Mouse (Mus musculus) hindbrain, embryonic 12.5 days (tissue): ENCODE measurements around the gene Spon2. TPM values are rescaled to one million over a fixed set of nuclear protein-coding genes. Genes with fewer than 3 reads are reported as not detected.
A peak's percentile ranks its signal among the peaks of the same experiment; 100 is the strongest.

ENCODE experiments used
- ATAC-seq: fragments of 200-750 bp; cut with Nextera tagmentation; 2 replicates; pipeline ENCODE4 v1.8.0; 2017; ENCODE audit warnings: moderate TSS enrichment; ENCODE audit not compliant: low FRiP score
- H3K27ac ChIP-seq: fragments of 300-500 bp; sonication (generic); 2 replicates; pipeline ENCODE4 v1.5.1; 2016; ENCODE audit warnings: mild to moderate bottlenecking
- H3K27me3 ChIP-seq: fragments of 300-500 bp; sonication (generic); 2 replicates; pipeline ENCODE4 v1.6.1; 2016; ENCODE audit warnings: mild to moderate bottlenecking
- H3K36me3 ChIP-seq: fragments of 300-500 bp; sonication (generic); 2 replicates; pipeline ENCODE4 v1.6.1; 2016; ENCODE audit warnings: mild to moderate bottlenecking
- H3K4me1 ChIP-seq: fragments of 300-500 bp; sonication (generic); 2 replicates; pipeline ENCODE4 v1.6.1; 2016
- H3K4me2 ChIP-seq: fragments of 300-500 bp; sonication (generic); replicated peaks from 2 replicates; pipeline ENCODE4 v1.6.1; 2016; ENCODE audit warnings: mild to moderate bottlenecking
- H3K4me3 ChIP-seq: fragments of 300-500 bp; sonication (generic); 2 replicates; pipeline ENCODE4 v1.5.1; 2016; ENCODE audit warnings: mild to moderate bottlenecking
- H3K9ac ChIP-seq: fragments of 300-500 bp; sonication (generic); 2 replicates; pipeline ENCODE4 v1.6.1; 2016; ENCODE audit warnings: mild to moderate bottlenecking, moderate library complexity
- H3K9me3 ChIP-seq: fragments of 300-500 bp; sonication (generic); replicated peaks from 2 replicates; pipeline ENCODE4 v1.6.1; 2016; ENCODE audit warnings: mild to moderate bottlenecking
- WGBS: fragments of 180-500 bp; shearing (Covaris S2); methylation state at CpG from one replicate; pipeline ENCODE4 v1.1.7; 2016; 5-methylcytosine and 5-hydroxymethylcytosine counted together
- polyA plus RNA-seq: library from polyadenylated mRNA; unstranded; fragments of >200 nt; fragmentation: Nextera tagmentation; extraction: Ambion mirVana; gene quantifications from 2 replicates; pipeline ENCODE4 v1.2.1, GENCODE M21; 2016

Spon2 gene
- polyA plus RNA-seq, 1 experiment from 2014 or later = 3.3 TPM

DNA sequence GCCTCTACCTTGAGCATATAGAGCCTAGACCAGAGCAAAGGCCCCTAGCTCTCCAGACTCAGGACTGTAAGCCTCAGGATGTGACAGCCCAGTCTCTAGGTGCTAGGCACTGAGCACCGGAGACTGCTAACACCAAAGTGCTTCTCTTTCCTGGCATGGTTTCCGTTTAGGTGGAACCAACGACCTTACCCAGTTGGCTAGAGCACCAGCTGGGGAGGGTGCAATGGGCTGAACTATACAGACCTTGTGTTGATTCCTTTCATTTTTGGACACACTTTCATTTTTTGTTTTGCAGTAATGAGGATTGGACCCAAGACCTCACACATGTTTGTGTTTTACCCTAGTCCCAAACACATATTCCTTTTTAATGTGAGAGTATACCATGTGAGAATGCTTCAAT lies 7.7 kb downstream of the Spon2 start:
- ATAC-seq = no peak
- H3K4me1 ChIP-seq = no peaks in the 10 kb centered on the region
- H3K27ac ChIP-seq = no peak overlapping the region
- H3K27me3 ChIP-seq = no peaks in the 10 kb centered on the region
- no peak overlapping the region for H3K9ac ChIP-seq
- H3K36me3 ChIP-seq = no peaks in the 10 kb centered on the region
- WGBS = 90% methylated on average over 3 of the region's 3 CpGs
- no peak overlapping the region for H3K4me2 ChIP-seq
- no peaks in the 10 kb centered on the region for H3K9me3 ChIP-seq
- no peak overlapping the region for H3K4me3 ChIP-seq

DNA sequence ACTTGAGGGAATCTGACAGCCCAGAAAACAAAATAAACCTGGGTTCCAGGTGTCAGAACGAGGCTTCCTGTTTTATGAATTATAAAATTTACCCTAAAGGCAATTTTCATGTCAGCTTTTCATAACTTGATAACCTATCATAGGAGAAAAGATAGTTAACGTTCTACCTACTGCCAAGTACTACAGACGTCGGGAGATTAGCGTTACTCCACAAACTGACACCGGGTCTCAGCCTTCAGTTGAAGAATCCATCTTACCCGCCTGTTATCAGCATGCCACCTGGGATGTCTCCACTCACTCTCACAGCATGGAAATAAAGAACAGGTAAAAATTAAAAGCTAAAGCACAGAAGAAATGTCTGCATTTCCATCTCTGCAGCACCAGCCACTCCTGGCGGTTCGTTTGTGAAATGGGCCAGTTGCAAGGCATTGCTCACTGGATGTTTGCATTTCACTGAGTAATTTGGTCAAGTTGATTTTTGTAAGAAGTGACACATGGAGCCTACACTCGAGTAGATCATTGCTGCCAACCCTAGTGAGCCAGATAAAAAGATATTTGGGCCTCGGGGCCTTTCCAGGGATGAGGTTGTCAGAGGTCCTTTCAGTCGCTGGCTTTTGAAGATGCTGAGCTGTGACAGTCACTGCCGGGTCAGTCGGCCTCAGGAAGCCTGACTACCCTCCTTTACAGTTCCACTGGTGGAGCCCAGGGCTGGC lies 9.6 kb downstream of the Spon2 start:
- ATAC-seq = no peak
- H3K9ac ChIP-seq = no peak overlapping the region

GRCm38 (mm10) chr5:33207136-33207535 lies 11.1 kb downstream of the Spon2 start:
- ATAC-seq = no peak
- Histone ChIP-seq H3K4me3 (no peak overlapping the region), H3K4me1 (no peaks in the 10 kb centered on the region), H3K27ac (no peak overlapping the region), H3K4me2 (no peak overlapping the region), H3K27me3 (no peaks in the 10 kb centered on the region), H3K9me3 (no peaks in the 10 kb centered on the region), H3K9ac (no peak overlapping the region), H3K36me3 (no peaks in the 10 kb centered on the region)
- WGBS = 64% methylated on average over 9 of the region's 9 CpGs

More for the DNA sequence above, 9.6 kb downstream of the Spon2 start:
- Histone ChIP-seq H3K9me3 (no peaks in the 10 kb centered on the region), H3K27ac (no peak overlapping the region), H3K4me3 (no peak overlapping the region), H3K27me3 (no peaks in the 10 kb centered on the region), H3K36me3 (no peaks in the 10 kb centered on the region), H3K4me1 (no peaks in the 10 kb centered on the region), H3K4me2 (no peak overlapping the region)
- 82% methylated on average over 14 of the region's 14 CpGs for WGBS

- H3K4me2 ChIP-seq = no peak overlapping the region
- no peaks in the 10 kb centered on the region for H3K9me3 ChIP-seq
- no peak overlapping the region for H3K4me3 ChIP-seq
- H3K36me3 ChIP-seq = no peaks in the 10 kb centered on the region
- H3K27me3 ChIP-seq = no peaks in the 10 kb centered on the region
- no peak for ATAC-seq
- no peak overlapping the region for H3K9ac ChIP-seq
- no peak overlapping the region for H3K27ac ChIP-seq
- no peaks in the 10 kb centered on the region for H3K4me1 ChIP-seq
- WGBS = 90% methylated on average over 7 of the region's 7 CpGs
These were observed 11.9 kb downstream of the Spon2 start for GRCm38 (mm10) chr5:33206328-33206727.

DNA sequence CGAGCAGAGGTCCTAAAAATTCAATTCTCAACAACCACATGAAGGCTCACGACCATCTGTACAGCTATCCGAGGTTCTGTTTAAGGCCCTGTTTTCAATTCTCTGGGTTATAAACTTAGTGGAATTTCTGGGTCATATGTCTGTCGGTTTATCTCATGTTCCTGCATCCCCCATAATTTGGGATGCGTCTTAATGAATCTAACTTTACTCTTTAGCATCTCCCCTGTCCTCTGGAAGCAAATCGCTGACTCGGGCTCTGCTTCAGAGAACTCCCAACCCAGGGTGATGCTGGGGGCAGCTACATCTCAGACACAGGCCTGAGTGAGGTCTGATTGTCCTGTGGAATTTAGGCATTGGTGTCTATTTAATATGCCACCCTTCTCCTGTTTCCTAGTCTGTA lies 14.0 kb downstream of the Spon2 start:
- Histone ChIP-seq H3K27ac (no peak overlapping the region), H3K4me3 (no peak overlapping the region), H3K27me3 (no peaks in the 10 kb centered on the region), H3K9ac (no peak overlapping the region), H3K9me3 (no peaks in the 10 kb centered on the region), H3K36me3 (no peaks in the 10 kb centered on the region), H3K4me1 (peaks cover 2% of the 10 kb centered on the region; the same call in 1 of the 2 replicates), H3K4me2 (no peak overlapping the region)
- ATAC-seq = no peak
- 84% methylated on average over 7 of the region's 7 CpGs for WGBS

- H3K27ac ChIP-seq = no peak overlapping the region
- no peak for ATAC-seq
- H3K4me1 ChIP-seq = peaks cover 2% of the 10 kb centered on the region; the same call in 1 of the 2 replicates
- WGBS = 19% methylated on average over 9 of the region's 9 CpGs
- no peaks in the 10 kb centered on the region for H3K27me3 ChIP-seq
- H3K4me2 ChIP-seq = peak overlapping the region; percentile 37; the same call in 1 of the 2 replicates
- no peak overlapping the region for H3K4me3 ChIP-seq
- no peaks in the 10 kb centered on the region for H3K36me3 ChIP-seq
- H3K9ac ChIP-seq = no peak overlapping the region
- H3K9me3 ChIP-seq = no peaks in the 10 kb centered on the region
These were observed 14.5 kb downstream of the Spon2 start for GRCm38 (mm10) chr5:33203691-33204242.

DNA sequence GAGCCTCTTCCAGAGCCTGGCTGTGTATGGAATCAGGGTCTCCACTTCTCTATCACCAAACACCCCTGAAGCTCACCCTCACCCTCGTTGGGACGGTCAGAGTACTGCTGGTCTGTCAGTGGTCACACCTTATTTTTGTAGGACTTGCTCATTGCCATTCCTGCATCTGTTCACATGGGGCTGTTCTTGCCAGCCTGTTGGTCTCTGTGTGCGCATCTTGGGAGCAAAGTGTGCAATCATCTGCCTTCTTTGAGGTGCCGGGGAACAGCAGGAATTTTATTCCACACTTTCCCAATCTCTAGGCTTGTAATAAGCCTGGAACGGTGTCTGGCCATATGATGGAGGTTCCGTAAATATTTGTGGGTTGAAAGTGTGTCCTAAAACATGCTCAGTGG lies 15.1 kb downstream of the Spon2 start:
- no peak overlapping the region for H3K4me2 ChIP-seq
- H3K27me3 ChIP-seq = no peaks in the 10 kb centered on the region
- peaks cover 2% of the 10 kb centered on the region; the same call in 1 of the 2 replicates for H3K4me1 ChIP-seq
- H3K36me3 ChIP-seq = no peaks in the 10 kb centered on the region
- H3K4me3 ChIP-seq = no peak overlapping the region
- WGBS = 81% methylated on average over 6 of the region's 6 CpGs
- H3K9ac ChIP-seq = no peak overlapping the region
- H3K27ac ChIP-seq = no peak overlapping the region
- no peaks in the 10 kb centered on the region for H3K9me3 ChIP-seq
- ATAC-seq = no peak

GRCm38 (mm10) chr5:33202516-33203170 lies 15.6 kb downstream of the Spon2 start:
- H3K27ac ChIP-seq = no peak overlapping the region
- no peak overlapping the region for H3K4me2 ChIP-seq
- ATAC-seq = no peak

DNA sequence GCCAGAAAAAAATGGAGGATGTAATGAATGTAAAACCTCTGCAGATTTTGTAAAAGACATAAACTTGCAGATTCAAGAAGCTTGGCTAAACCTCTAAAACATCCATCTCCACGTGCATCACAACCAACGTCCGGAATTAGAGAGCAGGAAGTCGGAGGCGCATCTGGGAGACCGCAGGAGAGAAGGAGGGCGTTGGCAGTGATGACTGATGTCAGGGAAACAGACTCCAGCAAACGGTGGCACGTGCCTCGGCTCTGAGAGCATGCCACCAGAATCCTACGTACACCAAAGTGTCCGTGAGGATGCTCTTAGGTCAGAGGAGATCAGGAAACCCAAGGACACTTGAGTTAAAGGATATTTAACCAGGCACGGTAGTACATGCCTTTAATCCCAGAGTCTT lies 16.6 kb downstream of the Spon2 start:
- Histone ChIP-seq H3K27me3 (no peaks in the 10 kb centered on the region), H3K36me3 (no peaks in the 10 kb centered on the region), H3K9me3 (no peaks in the 10 kb centered on the region), H3K4me1 (peaks cover 2% of the 10 kb centered on the region; the same call in 1 of the 2 replicates), H3K4me2 (no peak overlapping the region), H3K9ac (no peak overlapping the region), H3K4me3 (no peak overlapping the region), H3K27ac (no peak overlapping the region)
- no peak for ATAC-seq
- 70% methylated on average over 13 of the region's 13 CpGs for WGBS

More at GRCm38 (mm10) chr5:33202516-33203170, 15.6 kb downstream of the Spon2 start:
- H3K27me3 ChIP-seq = no peaks in the 10 kb centered on the region
- WGBS = 89% methylated on average over 13 of the region's 13 CpGs
- H3K4me1 ChIP-seq = peaks cover 2% of the 10 kb centered on the region; the same call in 1 of the 2 replicates
- H3K36me3 ChIP-seq = no peaks in the 10 kb centered on the region
- no peak overlapping the region for H3K4me3 ChIP-seq
- H3K9me3 ChIP-seq = no peaks in the 10 kb centered on the region
- no peak overlapping the region for H3K9ac ChIP-seq

- 62% methylated on average over 1 of the region's 1 CpGs for WGBS
- H3K36me3 ChIP-seq = no peaks in the 10 kb centered on the region
- no peak overlapping the region for H3K4me3 ChIP-seq
- H3K27me3 ChIP-seq = no peaks in the 10 kb centered on the region
- no peaks in the 10 kb centered on the region for H3K9me3 ChIP-seq
- no peak overlapping the region for H3K4me2 ChIP-seq
- H3K9ac ChIP-seq = no peak overlapping the region
- H3K27ac ChIP-seq = no peak overlapping the region
- peaks cover 2% of the 10 kb centered on the region; the same call in 1 of the 2 replicates for H3K4me1 ChIP-seq
- no peak for ATAC-seq
These were observed 18.2 kb downstream of the Spon2 start for GRCm38 (mm10) chr5:33200071-33200470.

DNA sequence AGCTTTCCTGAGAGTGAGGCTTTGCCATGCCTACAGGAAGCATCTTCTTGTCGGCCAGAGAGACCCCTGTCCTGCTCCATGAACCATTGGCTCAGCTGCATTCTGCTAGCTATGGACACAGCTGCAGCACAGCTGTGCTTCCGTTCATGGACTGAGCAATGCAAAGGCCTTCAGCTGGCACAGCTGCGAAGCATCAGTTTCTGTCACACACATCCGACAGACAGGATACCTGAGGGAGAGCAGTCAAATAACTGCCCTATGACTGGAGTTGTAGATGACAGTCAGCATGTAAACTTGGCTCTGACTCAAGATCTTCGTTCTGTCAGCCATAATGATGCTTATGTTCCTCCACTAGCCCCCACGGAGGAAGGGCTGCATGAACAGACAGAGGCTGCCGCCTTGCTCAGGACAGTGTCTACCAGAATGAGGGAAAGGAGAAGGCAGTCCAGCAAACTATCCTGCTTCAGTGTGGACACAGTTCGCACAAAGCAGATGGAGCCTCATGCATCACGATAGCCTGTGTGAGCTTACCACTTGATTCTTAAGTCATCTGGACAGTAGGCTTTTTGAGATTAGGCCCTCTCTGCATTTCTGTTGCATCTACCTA lies 22.9 kb downstream of the Spon2 start:
- Histone ChIP-seq H3K36me3 (no peaks in the 10 kb centered on the region), H3K4me2 (no peak overlapping the region), H3K4me1 (no peaks in the 10 kb centered on the region), H3K9ac (no peak overlapping the region), H3K27ac (no peak overlapping the region), H3K27me3 (no peaks in the 10 kb centered on the region), H3K9me3 (no peaks in the 10 kb centered on the region), H3K4me3 (no peak overlapping the region)
- 82% methylated on average over 9 of the region's 9 CpGs for WGBS
- ATAC-seq = no peak

DNA sequence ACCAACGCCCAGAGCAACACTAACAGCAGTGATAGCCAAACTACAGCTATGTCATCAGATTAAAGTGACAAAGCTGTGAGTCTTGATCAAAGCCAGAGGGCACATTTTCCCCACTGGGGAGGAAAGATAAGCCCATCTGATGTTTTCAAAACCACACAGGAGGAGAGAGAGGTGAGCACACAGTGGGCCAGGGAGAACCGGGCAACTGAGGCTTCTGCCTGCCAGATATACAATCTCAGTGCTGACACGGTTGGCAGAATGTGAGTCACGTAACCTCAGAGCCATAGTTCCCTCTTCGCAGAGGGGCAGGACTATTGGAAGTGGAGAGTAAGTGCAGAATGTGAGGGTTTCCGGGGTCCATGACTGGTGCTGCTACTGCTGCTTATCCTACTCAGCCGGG lies 24.7 kb downstream of the Spon2 start:
- no peaks in the 10 kb centered on the region for H3K36me3 ChIP-seq
- no peak for ATAC-seq
- H3K4me2 ChIP-seq = no peak overlapping the region
- WGBS = 61% methylated on average over 7 of the region's 7 CpGs
- H3K27me3 ChIP-seq = no peaks in the 10 kb centered on the region
- H3K9me3 ChIP-seq = no peaks in the 10 kb centered on the region
- H3K9ac ChIP-seq = no peak overlapping the region
- H3K4me1 ChIP-seq = no peaks in the 10 kb centered on the region
- H3K4me3 ChIP-seq = no peak overlapping the region
- no peak overlapping the region for H3K27ac ChIP-seq
